Mouse (Mus musculus) liver, embryonic 16.5 days (tissue): ENCODE results near the gene Lamb1. TPM values are rescaled to one million over a fixed set of nuclear protein-coding genes. Genes with fewer than 3 reads are reported as not detected.

ENCODE experiments used
- ATAC-seq: fragments of 200-750 bp; cut with Nextera tagmentation; 2 replicates; pipeline ENCODE4 v1.8.0; 2017; ENCODE audit warnings: low read depth, mild to moderate bottlenecking, moderate number of reproducible peaks, moderate library complexity
- H3K27ac ChIP-seq: fragments of 300-500 bp; sonication (generic); 2 replicates; pipeline ENCODE4 v1.5.1; 2014; ENCODE audit warnings: mild to moderate bottlenecking, low read length
- H3K27me3 ChIP-seq: fragments of 300-500 bp; sonication (generic); 2 replicates; pipeline ENCODE4 v1.6.1; 2014; ENCODE audit warnings: low read depth, low read length, mixed read lengths; ENCODE audit not compliant: control insufficient read depth, insufficient read depth
- H3K36me3 ChIP-seq: fragments of 300-500 bp; sonication (generic); 2 replicates; pipeline ENCODE4 v1.6.1; 2014; ENCODE audit warnings: mild to moderate bottlenecking; ENCODE audit not compliant: control insufficient read depth, insufficient read depth
- H3K4me1 ChIP-seq: fragments of 300-500 bp; sonication (generic); 2 replicates; pipeline ENCODE4 v1.6.1; 2014; ENCODE audit warnings: low read depth, low read length, mixed read lengths; ENCODE audit not compliant: control insufficient read depth
- H3K4me2 ChIP-seq: fragments of 300-500 bp; sonication (generic); 2 replicates; pipeline ENCODE4 v1.6.1; 2014; ENCODE audit warnings: low read depth, low read length, mixed read lengths
- H3K4me3 ChIP-seq: fragments of 300-500 bp; sonication (generic); 2 replicates; pipeline ENCODE4 v1.5.1; 2014; ENCODE audit warnings: low read depth, mild to moderate bottlenecking, low read length
- H3K9ac ChIP-seq: fragments of 300-500 bp; sonication (generic); 2 replicates; pipeline ENCODE4 v1.6.1; 2014; ENCODE audit warnings: low read depth, low read length
- H3K9me3 ChIP-seq: fragments of 300-500 bp; sonication (generic); replicated peaks from 2 replicates; pipeline ENCODE4 v1.6.1; 2016; ENCODE audit warnings: low read length; ENCODE audit not compliant: control insufficient read depth
- WGBS: fragments of 180-500 bp; shearing (Covaris S2); extraction: QIAGEN DNeasy Blood & Tissue Kit; methylation state at CpG from one replicate; pipeline ENCODE4 v1.1.7; 2014; ENCODE audit not compliant: insufficient replicate concordance; 5-methylcytosine and 5-hydroxymethylcytosine counted together
- polyA plus RNA-seq: library from polyadenylated mRNA; unstranded; fragments of >200 nt; fragmentation: Nextera tagmentation; extraction: Ambion mirVana; gene quantifications from 2 replicates; pipeline ENCODE4 v1.2.1, GENCODE M21; 2015

The Lamb1 gene
- polyA plus RNA-seq, 1 experiment from 2014 or later: 6.0 TPM

DNA sequence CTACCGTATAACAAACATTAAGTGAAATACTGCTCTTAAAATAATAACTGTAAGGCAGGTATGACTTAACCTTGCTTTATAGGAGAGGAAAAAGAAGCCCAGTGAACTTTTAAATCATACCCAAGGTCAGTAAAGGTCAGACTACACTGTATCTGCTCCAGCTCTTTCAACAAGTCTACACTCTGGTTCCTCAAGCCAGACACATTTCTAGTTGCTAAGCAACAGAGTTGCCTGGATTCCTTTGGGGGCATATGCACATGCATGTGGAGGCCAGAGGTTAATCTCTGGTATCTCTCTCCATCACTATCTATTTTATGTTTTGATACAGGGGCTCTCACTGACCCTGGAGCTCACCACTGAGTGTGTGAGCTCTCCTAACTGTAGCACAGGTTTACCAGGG lies 104.1 kb downstream of the Lamb1 start:
- 62% methylated on average over 1 of the region's 1 CpGs for WGBS
- no peak for ATAC-seq
- no peak overlapping the region for H3K27ac ChIP-seq

DNA sequence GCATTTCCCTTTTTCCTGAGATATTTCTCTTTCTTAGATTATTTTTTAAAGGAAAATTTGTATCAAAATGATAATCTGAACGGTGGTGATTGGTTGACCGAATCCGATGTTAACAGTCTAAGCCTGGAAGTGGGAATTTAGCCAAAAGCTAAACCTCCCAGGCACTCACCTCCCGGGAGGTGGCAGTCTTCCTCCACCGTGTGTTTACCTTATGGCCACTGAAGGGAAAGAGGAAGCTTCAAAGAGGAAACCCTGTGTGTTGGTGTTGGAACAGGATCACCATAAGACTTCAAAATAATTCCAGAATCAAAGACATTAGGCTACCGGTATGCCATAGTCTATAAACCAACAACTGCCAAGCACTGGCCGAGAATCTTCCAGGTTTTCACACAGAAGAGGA lies 104.6 kb downstream of the Lamb1 start:
- Histone ChIP-seq H3K36me3 (no peaks in the 10 kb centered on the region), H3K9ac (no peak overlapping the region), H3K4me1 (no peaks in the 10 kb centered on the region), H3K4me3 (no peak overlapping the region), H3K27ac (no peak overlapping the region), H3K27me3 (no peaks in the 10 kb centered on the region), H3K4me2 (no peak overlapping the region), H3K9me3 (no peaks in the 10 kb centered on the region)
- no peak for ATAC-seq
- WGBS: 62% methylated on average over 7 of the region's 7 CpGs

More for the DNA sequence above, 104.1 kb downstream of the Lamb1 start:
- H3K9ac ChIP-seq: no peak overlapping the region
- no peaks in the 10 kb centered on the region for H3K36me3 ChIP-seq
- no peak overlapping the region for H3K4me3 ChIP-seq
- H3K27me3 ChIP-seq: no peaks in the 10 kb centered on the region
- H3K9me3 ChIP-seq: no peaks in the 10 kb centered on the region
- no peaks in the 10 kb centered on the region for H3K4me1 ChIP-seq
- no peak overlapping the region for H3K4me2 ChIP-seq

DNA sequence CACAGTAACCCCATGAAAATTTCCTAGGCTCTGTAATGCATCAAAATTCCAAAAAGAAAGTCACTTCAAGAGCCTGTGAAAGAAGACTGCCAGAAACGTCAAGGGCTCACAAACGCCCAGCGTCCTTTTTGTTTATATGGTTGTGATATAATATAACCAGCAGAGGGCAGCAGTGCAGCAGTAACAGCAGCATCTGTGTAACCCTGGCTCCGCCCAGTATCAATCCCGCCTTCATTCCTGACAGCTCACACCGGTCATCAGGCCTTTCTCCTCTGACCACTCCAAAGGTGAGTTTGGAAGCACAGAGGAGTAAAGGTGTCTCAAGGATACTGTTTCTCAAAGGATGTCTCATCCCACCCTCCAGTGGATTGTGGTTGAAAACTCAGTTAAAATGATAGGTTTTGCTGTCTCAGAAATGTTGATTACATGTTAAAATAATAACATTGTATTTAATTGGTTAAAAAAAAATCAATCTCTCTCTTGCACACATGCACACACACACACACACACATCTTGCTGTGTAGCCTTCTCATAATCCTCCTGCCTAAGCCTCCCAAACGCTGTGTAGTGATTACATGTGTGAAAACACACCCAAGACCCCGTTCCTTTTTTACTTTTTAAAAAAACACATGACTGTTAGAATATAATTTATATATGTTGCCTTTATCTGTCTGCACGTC lies 109.7 kb downstream of the Lamb1 start:
- no peak overlapping the region for H3K4me2 ChIP-seq
- H3K27ac ChIP-seq: no peak overlapping the region
- no peak for ATAC-seq
- WGBS: 26% methylated on average over 9 of the region's 9 CpGs
- H3K4me1 ChIP-seq: no peaks in the 10 kb centered on the region; the same call in 1 of the 2 replicates
- H3K4me3 ChIP-seq: no peak overlapping the region
- no peaks in the 10 kb centered on the region for H3K27me3 ChIP-seq
- H3K9ac ChIP-seq: no peak overlapping the region
- no peaks in the 10 kb centered on the region for H3K36me3 ChIP-seq
- no peaks in the 10 kb centered on the region for H3K9me3 ChIP-seq

DNA sequence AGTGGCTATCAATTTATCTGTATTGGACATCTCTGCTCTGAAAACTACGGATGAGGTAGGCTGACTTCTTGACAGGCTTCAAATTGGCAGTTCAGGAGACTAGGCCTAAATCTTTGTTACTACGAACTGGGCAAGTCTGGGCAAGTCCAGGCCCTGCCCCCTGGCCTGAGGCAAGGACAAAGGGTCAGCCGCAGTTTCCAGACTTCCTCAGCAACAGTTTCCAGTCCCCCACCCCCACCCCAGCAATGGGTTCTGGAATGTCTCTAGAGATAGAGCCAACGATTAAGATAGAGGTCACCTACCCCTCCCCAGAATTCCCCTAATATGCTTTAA lies 110.2 kb downstream of the Lamb1 start:
- H3K4me3 ChIP-seq: no peak overlapping the region
- no peak for ATAC-seq
- no peaks in the 10 kb centered on the region for H3K36me3 ChIP-seq
- no peak overlapping the region for H3K9ac ChIP-seq
- no peaks in the 10 kb centered on the region; the same call in 1 of the 2 replicates for H3K4me1 ChIP-seq
- no peaks in the 10 kb centered on the region for H3K27me3 ChIP-seq
- no peaks in the 10 kb centered on the region for H3K9me3 ChIP-seq
- no peak overlapping the region for H3K4me2 ChIP-seq
- WGBS: 59% methylated on average over 4 of the region's 4 CpGs
- H3K27ac ChIP-seq: no peak overlapping the region

DNA sequence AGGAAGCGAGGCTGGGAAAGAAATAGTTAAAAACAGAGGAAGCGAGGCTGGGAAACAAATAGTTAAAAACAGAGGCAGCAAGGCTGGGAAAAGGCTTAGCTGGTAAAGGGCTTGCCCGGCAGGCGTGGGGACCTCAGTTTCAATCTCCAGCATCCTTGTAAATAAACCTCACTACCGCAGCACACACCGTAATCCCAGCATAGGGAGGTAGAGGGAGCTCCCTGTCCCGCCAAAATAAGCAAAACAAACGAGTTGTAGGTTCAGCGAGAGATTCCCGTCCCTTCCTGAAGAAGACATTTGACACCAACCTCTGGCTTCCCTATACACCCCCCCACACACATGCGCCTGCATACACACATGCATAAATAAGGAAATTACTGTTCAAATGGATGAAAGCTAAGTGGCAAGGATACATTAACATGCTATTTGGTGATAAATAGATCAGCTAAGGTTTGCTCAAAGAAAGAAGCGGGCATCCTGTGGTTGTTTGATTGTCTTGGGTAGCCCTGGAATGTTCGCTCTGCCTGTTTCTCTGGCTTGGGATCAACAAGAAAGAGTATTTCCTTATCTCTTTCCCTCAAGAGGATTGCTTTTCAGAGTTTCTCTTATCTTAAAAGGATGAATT lies 111.4 kb downstream of the Lamb1 start:
- no peaks in the 10 kb centered on the region for H3K9me3 ChIP-seq
- H3K27me3 ChIP-seq: no peaks in the 10 kb centered on the region
- no peak for ATAC-seq
- no peaks in the 10 kb centered on the region; the same call in 1 of the 2 replicates for H3K4me1 ChIP-seq
- no peaks in the 10 kb centered on the region for H3K36me3 ChIP-seq
- H3K9ac ChIP-seq: no peak overlapping the region
- H3K27ac ChIP-seq: no peak overlapping the region
- no peak overlapping the region for H3K4me3 ChIP-seq
- 13% methylated on average over 13 of the region's 13 CpGs for WGBS
- no peak overlapping the region; the same call in 1 of the 2 replicates for H3K4me2 ChIP-seq

DNA sequence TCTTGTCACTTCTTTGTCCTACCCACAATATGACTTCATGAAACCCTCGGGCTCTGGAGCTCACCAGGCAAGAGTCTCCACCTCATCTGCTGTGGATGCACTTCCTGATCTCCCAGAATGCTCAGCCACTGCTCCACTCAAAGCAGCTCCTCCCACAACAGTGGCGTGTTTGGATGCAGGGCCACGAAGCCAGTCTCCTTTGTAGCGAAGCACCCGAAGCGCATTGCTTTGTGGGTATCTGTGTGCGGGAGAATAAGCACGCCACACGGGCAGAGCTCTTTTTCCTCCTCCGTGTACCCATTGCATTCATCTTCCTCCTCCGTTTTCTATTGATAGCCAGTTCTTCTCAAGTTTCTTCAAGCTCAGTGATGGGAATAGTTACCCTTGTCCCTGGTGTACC lies 112.2 kb downstream of the Lamb1 start:
- Histone ChIP-seq H3K27me3 (no peaks in the 10 kb centered on the region), H3K36me3 (no peaks in the 10 kb centered on the region), H3K4me2 (no peak overlapping the region), H3K4me3 (no peak overlapping the region), H3K27ac (no peak overlapping the region), H3K9me3 (no peaks in the 10 kb centered on the region), H3K4me1 (no peaks in the 10 kb centered on the region; the same call in 1 of the 2 replicates), H3K9ac (no peak overlapping the region)
- WGBS: 63% methylated on average over 11 of the region's 11 CpGs
- no peak for ATAC-seq

Other genes starting within 250 kb of the Lamb1 start
- 3.0 and 3.4 TPM in 2 replicates for gene Fam110c, start 191.4 kb upstream of the Lamb1 start, polyA plus RNA-seq
- gene Gm6993, start 24.5 kb upstream of the Lamb1 start, polyA plus RNA-seq: not detected in 2 replicates
- gene Dld, start 86.2 kb downstream of the Lamb1 start, polyA plus RNA-seq: 74.2 and 76.9 TPM in 2 replicates
- gene Slc26a3, start 125.6 kb downstream of the Lamb1 start, polyA plus RNA-seq: 0.07 and 0.45 TPM in 2 replicates
- gene Cbll1, start 234.4 kb downstream of the Lamb1 start, polyA plus RNA-seq: 3.6 and 4.7 TPM in 2 replicates